Mouse (Mus musculus): ENCODE results near the gene Dysf.

DNA sequence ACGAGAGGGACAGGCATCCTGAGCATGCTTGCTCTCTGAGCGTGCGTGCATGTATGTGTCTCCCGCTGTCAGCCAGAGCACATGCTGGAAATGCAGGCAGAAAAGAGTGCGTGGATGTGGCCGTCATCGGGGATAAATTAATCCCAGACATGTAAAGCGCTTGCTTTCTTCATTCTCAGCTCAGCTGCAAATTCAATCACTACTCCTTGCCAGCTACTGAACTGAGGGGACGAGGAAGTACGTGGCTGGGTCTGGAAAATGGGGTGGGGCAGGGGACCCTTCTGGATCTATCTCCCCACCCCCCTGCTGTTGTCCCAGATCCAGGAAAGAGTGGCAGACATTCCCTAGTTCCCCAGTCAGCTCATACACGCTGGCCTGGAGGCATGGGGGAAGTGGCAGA lies 210.7 kb downstream of the Dysf start:
- TF ChIP-seq CTCF (IDR thresholded peaks at IDR 0.05; ENCODE audit: low read depth) (no peak), EP300 (optimal IDR thresholded peaks at IDR 0.05) (no peak)

Data from stomach, postnatal 0 days (tissue).